Mouse (Mus musculus) layer of hippocampus, adult 9-10 months (tissue): Measurements from ENCODE around the gene Slc25a16.
"Not testable (repeated sequence)": the region's sequence is repeated elsewhere in the genome, so short reads cannot be mapped to it uniquely, and the experiment has no call there.

ENCODE experiments used
- DNase-seq: peaks from one replicate; pipeline ENCODE4 v3.0.0; 2022; ENCODE audit warnings: low spot score

Gene Slc25a16

DNA sequence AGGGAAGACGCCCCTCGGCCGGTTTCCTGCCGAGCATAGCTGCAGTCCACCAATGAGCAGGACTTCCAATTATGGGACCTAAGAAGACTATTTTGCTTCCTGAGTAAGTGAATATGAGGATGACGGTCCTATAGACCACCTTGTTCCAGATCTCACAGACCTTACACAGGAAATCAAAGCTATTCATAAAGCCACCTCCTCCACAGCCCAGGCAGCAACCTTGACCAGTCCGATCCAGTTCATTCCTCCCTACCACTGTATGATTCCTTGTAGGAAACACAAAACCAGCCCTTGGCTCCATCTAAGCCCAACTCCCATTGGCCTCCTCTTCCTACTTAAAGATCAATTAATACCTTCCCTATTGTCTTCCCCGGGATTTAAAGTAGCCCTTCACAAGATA is 14.1 kb upstream of the Slc25a16 start:
- DNase-seq, result no peak

DNA sequence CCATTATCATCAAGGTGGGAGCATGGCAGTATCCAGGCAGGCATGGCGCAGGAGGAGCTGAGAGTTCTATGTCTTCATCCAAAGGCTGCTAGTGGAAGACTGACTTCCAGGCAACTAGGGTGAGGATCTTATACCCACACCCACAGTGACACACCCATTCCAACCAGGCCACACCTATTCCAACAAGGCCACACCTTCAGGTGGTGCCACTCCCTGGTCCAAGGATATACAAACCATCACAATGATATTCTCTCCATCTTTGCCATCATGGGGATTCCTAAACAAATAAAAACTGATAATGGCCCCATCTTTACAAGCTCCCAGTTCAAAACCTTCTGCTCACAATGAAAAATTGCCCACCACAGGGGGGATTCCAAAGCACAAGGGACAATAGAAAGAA is 11.5 kb upstream of the Slc25a16 start, which contains the start of gene Tet1:
Tet1 (minus strand) TSS at position 101 of the 400 bp plus-strand sequence.
- DNase-seq, result not testable (repeated sequence)

DNA sequence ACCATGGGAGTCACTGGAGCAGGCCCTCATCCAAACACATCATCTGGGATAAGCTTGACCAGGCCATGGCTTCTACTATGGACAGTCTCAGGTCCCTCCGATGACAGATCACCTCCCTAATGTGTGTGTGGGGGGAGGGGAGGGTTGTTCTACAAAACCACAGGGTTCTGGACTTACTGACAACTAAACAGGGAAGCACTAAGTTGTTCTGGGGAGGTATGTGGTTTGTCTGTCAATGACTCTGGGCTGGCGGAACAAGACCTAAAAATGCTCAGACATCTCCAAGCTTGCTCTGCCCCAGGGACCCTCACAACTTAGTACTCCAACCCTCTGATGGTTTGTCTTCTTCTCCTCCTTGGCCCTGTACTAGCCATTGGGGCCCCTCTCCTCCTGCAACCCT is 9.3 kb upstream of the Slc25a16 start:
- DNase-seq, result no peak

DNA sequence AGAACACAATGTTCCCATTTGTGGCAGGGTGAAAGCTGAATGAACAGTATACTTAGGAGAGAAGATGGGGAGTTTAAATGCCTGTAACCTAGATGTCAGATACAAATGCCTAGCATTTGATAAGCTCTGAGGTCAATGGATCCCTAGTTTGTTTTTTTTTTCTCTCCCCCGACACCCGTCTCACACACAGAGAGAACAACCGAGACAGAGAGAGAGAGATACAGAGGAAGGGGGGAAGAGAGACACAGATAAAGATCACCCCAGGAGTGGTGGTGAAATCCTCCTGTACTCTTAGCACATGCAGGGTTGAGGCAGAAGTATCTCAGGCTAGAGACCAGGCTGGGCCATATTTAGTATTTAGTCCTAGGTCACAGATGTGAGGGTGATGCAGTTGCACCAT is 1.4 kb upstream of the Slc25a16 start:
- no peak for DNase-seq

DNA sequence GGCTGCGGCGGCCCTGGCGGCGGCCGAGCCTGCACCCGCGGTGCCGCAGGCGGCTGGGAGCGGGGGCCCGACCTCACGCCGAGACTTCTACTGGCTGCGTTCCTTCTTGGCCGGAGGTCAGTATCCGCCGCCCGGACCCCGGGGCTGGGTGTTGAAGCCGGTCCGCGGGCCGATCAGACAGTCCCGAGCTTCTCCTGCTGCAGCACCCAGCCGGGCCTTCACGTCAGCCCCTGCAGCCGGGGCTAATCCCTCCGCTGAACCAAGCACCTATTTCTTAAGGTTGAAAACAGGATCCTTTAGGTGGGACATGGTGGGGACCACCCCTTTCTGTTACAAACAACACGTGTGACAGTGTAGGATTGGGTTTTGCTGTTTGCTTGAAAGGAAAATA is 328 bp downstream of the Slc25a16 start:
- DNase-seq, result no peak

DNA sequence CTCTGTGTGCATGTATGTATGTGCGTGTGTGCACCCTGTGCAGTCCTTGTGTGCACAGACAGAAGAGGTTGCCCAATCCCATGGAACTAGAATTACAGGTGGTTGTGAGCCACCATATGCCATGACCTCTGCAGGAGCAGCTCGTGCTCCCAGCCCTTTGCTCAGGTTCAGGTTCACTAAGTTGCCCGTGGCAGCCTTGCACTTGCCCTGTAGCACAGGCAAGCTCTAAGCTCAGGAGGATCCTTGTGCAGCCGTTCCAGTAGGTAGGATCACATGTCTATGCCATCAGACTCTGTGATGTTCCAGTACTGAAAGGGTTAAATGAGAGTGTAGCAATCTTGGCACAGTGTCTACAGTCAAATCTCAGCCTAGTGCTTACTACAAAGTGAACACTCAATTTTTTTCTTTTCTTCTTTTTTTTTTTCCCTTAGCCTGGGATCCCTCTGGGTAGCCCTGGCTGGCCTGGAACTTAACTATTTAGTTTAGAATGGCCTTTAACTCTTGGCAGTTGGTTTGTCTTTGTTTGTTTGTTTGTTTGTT is 3.7 kb downstream of the Slc25a16 start:
- DNase-seq, result no peak

DNA sequence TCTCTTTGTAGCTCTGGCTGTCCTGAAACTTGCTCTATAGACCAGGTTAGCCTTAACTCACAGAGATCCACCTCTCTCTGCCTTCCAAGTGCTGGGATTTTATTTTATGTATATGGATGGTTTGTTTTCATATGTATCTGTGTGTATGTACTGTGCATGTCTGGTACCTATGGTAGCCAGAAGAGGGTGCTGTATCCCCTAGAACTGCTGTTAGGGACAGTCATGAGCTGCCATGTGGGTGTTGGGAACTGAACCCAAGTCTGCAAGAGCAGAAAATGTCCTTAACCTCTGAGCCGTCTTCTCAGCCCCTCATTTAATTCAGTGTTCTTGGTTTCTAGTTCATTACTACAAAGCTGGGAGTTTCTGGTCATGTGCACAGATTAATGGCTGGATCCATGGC is 11.9 kb downstream of the Slc25a16 start:
- no peak for DNase-seq

DNA sequence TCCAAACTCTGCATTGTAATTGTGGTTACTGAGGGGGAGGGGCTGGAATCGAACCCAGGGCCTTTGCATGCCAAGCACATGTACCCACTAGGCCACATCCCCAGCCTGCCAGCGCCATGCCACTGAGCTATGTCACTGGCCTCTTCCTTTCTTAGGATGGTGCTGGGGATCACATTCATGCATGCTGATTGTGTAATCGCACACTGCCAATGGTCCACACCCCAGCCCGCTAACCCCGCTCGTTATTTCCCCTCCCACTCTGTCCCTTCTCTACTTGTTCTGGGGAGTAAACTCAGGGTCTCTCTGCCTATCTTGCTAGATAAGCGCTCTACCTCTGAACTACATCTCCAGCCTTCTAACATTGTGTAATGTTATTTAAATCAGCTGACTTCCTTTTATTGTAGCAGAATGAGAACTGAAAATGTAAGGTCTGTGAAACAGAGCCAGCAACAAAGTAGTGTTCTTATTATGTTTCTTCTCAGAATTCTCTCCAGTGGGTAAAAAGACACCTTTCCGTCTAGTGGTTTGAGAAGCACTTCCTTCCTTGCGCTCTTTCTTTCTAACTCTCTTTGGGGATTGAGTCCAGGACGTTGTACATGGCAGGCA is 24.6 kb downstream of the Slc25a16 start:
- DNase-seq, result no peak

DNA sequence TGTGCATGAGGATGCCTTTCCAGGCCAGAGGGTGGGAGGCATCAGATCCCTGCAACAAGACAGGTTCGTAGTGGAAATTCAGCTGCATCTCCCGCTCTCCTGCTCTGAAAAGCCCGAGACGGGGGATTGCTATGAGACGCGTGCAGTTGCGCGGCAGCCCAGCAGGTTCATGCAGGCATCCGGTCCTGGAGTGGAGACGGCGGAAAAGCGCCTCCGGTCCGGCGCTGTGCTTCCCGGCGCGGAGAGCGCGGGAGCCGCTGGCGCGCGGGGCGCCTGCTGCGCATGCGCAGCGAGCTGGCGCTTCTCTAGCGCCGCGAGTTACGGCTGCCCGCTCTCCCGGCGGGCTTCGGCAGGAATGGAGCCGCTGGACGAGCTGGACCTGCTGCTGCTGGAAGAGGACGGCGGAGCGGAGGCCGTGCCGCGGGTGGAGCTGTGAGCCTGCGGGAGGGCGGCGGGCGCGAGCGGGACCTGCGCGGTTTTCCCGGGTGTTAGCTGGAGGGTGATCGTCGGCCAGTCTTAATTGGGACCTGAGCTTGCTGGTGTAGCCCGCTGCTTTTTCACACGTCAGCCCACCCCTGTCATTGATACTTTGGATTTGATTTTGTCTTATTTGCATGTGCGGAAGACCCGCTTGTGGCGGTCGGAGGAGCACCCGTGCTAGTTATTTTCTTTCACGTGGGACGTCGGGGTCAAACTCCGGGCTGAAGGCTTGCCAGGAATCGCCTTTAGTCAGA is 26.5 kb downstream of the Slc25a16 start, which contains the start of gene Dna2:
Dna2 (plus strand) TSS at position 289 of the 734 bp plus-strand sequence.
- DNase-seq, result peak; percentile 30

DNA sequence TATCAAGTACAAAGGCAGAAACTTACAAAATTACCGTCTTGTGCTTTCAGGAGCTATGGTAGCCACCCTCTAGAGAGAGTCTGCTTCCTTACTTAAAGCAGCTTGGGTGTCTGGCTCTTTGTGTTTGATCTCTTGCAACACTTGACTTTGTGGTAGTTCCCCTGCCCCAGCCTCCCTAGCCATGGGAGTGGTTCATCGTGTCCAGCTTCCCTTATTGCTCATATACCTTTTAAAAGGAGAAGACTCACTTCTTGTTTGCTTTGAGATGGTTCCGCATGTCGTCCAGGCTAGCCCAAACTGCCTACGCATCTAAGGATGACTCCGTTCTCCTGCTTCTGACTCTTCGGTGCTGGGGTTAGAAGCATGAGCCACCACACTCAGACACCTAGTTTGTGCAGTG is 28.1 kb downstream of the Slc25a16 start:
- DNase-seq, result no peak

DNA sequence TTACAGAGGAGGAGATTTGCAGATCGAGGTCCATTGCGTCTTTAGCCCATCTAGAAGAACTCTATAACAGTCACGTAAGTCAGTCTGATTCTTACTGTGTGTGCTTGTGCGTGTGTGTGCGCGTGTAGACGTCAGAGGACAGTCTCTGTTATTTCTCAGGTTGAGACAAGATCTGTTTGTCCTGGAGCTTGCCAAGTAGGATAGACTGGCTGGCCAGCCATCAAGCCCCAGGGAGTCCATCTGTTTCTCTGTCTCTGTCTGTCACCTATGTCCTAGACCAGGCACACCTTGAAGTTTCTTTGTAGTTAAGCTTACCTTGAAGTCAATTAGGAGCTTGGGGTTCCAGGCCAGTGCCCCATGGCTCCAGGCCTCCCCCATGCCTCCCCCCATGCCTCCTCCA is 43.5 kb downstream of the Slc25a16 start:
- DNase-seq, result no peak

DNA sequence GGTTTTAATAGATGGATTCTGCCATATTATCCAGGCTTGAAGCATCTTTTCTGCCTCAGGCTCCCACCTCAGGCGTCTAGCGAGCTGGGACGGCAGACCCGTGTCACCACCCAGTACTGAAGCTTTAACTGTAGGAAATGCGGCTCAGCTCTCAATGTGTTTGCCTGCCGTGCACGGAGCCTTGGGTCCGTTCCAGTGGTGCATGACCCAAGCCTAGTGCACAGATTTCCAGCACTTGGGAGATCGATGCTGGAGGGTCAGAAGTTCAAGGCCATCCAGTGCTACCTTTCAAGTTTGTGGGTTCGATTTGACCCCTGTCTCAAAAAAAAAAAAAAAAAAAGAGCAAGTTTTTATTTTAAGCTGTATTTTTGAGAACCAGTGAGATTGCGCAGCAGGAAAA is 45.4 kb downstream of the Slc25a16 start:
- no peak for DNase-seq

DNA sequence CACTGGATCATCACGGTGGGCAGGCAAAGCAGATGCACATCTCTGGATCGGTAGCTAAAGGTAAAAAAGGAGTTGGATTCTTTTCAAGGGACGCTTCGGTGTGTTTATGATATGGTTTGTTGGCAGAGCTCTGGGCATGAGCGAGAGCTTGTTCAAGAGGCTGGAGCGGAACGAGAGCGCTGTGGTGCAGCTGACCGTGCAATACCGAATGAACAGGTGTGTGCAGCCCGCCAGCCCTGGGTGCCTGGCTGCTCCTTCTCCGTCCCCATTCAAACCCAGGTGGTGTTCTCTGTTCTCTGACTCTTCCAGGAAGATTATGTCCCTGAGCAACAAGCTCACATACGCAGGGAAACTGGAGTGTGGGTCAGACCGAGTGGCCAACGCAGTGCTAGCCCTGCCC is 45.9 kb downstream of the Slc25a16 start:
- no peak for DNase-seq

DNA sequence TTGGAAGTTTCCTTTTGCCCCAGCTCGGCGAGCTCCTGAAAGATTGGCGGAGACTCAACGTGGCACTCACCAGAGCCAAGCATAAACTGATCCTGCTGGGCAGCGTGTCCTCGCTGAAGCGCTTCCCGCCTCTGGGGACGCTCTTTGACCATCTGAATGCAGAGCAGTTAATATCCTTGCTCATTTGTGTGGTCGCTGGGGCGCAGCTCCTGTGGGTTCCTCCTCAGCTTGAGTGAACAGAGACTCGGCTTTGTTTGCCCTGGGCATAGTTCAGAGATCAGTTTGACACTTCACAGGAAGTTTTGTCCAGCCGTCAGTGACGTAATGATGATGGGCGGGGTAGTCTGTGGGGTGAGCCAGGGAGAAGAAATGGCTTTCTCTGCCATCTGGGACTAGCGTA is 51.4 kb downstream of the Slc25a16 start:
- no peak for DNase-seq

DNA sequence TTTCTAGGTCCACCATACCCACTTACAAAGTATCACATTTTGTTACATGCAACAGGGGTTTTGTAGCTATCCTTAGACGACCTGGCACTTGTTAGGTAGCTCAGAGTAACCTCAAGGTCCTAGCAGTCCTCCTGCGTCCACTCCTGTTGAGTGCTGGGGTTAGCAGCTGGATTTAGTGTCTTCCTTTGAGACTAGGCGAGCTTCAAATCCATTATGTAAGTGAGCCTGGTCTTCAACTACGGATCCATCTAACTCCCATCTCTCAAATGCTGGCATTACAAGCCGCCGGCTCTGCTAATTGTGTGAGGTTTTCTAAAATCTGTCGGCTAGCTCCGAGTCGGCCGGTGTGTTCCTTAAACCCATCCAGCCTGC is 59.2 kb downstream of the Slc25a16 start:
- DNase-seq, result no peak

DNA sequence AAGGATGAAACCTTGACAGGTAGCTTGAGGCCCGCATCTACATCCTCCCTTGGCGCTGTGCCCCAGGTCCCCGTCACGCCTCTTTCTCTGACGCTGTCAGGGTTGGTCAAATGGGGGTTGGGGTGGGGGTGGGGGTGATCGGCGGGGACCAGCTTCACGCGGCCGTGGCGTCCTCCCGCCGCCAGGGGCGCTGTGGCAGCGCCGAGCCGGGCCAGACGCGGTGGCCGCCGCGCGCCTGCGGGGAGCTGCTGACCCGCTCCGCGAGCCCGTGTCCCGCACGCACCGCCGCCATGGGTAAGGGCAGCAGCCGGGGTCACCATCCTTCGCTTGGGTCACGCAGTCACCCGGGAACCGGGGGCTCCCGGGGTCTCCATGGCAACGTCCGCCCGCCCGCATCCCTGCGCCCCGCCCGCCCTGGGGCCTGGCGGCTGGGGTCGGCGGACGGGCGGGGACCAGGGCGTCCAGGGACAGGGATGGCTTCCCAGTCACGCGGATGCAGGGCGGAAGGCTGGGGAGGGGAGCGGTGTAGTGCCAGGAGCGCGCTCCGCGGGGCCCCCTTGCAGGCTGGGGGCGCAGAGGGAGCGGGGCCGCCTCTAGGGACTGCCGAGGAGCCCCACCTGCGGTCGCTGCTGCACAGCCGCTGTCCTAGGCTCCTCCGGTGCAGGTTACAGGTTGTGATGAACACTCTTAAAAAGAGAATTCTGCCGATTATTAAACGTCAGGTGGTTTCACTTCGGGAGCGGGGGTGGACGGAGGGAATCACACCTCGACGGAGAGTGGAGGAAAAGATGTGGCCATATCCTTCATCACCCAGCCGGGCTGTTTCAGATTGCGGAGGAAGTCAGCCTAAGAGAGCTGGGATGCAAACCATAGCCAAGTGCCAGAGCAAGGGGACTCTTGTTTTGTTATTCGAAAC is 59.9 kb downstream of the Slc25a16 start, which contains the start of gene Rufy2:
Rufy2 (plus strand) TSS at position 185 of the 916 bp plus-strand sequence.
- peak; percentile 75 for DNase-seq

DNA sequence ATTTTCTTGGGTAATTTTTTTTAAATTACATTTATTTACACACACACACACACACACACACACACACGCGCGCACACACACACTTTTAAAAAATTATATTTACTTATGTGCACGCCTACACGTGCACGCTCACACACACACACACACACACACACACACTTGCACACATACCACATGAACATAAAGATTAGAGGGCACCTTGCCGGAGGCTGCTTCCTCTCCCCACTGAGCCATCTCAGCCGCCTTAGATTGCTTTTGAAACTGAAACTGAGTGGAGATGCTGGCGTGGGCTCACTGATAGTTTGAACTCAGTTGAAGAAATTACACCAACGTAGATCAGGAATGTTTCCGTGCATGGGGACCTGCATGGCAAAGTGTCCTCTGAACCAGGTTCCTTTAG is 63.6 kb downstream of the Slc25a16 start:
- DNase-seq, result no peak

DNA sequence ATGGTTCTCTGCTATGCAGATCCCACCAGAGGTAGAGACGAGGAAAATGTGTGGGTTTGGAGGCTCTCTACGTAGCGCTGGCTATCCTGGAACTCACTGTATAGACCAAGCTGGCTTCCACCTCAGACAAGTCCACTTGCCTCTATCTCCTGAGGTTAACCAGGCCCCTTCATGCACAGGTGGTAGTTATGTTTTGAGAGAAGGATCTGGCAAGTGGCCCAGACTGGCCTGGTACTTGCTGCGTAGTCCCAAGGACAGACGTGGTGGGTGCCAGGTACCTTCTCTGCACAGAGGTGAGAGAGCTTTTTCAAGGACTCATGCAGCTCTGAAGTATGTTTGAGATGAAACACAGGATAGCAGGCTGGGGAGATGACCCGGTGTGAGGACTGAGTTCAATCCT is 64.1 kb downstream of the Slc25a16 start:
- DNase-seq, result no peak

DNA sequence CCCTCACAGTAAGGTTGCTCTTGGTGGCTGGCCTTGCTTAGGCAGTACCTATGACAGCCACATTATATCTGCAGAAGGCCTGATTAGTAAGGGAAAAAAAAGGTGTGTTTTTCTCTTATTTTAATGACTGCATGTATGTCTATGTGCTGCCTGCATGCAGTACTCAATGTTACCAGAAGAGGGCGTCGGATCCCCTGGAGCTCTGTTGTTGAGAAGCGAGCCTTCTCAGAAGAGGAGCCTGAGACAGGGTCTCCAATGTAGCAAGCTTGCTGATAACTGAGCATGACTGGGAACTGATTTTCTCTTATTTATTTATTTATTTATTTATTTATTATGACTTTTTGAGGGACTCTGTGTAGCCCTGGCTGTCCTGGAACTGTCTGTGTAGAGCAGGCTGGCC is 66.9 kb downstream of the Slc25a16 start:
- DNase-seq, result no peak

DNA sequence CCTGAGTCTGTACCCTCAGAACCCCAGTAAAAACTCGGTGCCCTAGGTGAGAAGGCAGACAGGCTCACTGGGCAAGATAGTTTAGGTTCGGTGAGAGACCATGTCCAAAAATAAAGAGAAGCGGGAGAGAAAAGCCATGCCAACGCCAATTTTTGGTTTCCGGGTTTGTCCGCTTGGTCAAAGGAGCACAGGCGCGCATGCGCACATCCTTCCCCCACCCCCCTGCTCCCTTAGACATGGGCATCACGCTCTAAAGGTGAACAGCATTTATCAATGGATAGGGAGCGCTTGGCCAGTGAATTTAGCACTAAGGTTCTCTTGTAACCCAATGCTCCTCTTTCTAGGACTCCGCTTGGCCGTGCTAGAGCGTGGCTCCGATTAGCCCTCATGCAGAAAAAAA is 70.2 kb downstream of the Slc25a16 start:
- DNase-seq, result no peak

DNA sequence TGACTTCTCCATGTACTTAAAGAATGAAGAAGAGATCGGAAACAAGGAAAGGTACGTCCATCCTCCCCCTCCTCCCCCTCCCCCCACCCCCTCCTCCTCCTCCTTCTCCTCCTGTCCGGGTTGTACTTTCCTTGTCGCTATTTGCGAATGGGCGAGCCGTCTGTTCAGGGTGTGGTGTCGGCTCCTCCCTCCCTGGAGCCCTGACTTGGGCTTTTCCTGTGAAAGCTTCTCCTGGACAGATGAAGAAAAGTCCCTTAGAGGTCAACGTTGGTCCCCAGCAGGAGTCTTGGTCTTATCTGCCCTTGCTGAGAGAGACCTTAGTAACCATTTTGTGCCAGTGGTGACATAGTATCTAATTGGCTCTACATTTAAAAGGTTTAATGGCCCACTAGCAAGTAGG is 73.6 kb downstream of the Slc25a16 start:
- DNase-seq, result no peak
